Mouse (Mus musculus): ENCODE results near the gene Hsd11b2. TPM values are rescaled to one million over a fixed set of nuclear protein-coding genes. Genes with fewer than 3 reads are reported as not detected.
A peak's percentile ranks its signal among the peaks of the same experiment; 100 is the strongest.

The Hsd11b2 gene
- total RNA-seq, 1 experiment from 2014 or later = 0.15 TPM

GRCm38 (mm10) chr8:105527110-105527509, 8.6 kb downstream of the Hsd11b2 start:
- DNase-seq = peak; percentile 55

GRCm38 (mm10) chr8:105528206-105528605, 9.7 kb downstream of the Hsd11b2 start:
- no peak for DNase-seq

- peak; percentile 18 for DNase-seq
These were observed 10.7 kb downstream of the Hsd11b2 start for GRCm38 (mm10) chr8:105529271-105529670.

GRCm38 (mm10) chr8:105531774-105532173, 13.2 kb downstream of the Hsd11b2 start:
- peak; percentile 70 for DNase-seq

GRCm38 (mm10) chr8:105533439-105533838, 14.9 kb downstream of the Hsd11b2 start:
- DNase-seq = no peak

- DNase-seq = peak; percentile 79
These were observed 15.4 kb downstream of the Hsd11b2 start for GRCm38 (mm10) chr8:105533892-105534329.

GRCm38 (mm10) chr8:105536546-105536945, 18.0 kb downstream of the Hsd11b2 start:
- no peak for DNase-seq

GRCm38 (mm10) chr8:105537011-105537677, 18.6 kb downstream of the Hsd11b2 start:
- no peak for DNase-seq

- DNase-seq = no peak
These were observed 20.4 kb downstream of the Hsd11b2 start for GRCm38 (mm10) chr8:105538940-105539339.

GRCm38 (mm10) chr8:105542032-105542656, 23.6 kb downstream of the Hsd11b2 start:
- no peak for DNase-seq

GRCm38 (mm10) chr8:105542808-105543207, 24.3 kb downstream of the Hsd11b2 start:
- no peak for DNase-seq

GRCm38 (mm10) chr8:105543703-105544102, 25.1 kb downstream of the Hsd11b2 start:
- DNase-seq = no peak

- DNase-seq = no peak
These were observed 26.1 kb downstream of the Hsd11b2 start for GRCm38 (mm10) chr8:105544544-105545205.

GRCm38 (mm10) chr8:105545249-105545648, 26.7 kb downstream of the Hsd11b2 start:
- DNase-seq = no peak

- DNase-seq = no peak
These were observed 28.1 kb downstream of the Hsd11b2 start for GRCm38 (mm10) chr8:105546384-105547350.

GRCm38 (mm10) chr8:105549506-105549905, 31.0 kb downstream of the Hsd11b2 start:
- no peak for DNase-seq

GRCm38 (mm10) chr8:105550083-105550482, 31.5 kb downstream of the Hsd11b2 start:
- DNase-seq = no peak

- DNase-seq = no peak
These were observed 33.5 kb downstream of the Hsd11b2 start for GRCm38 (mm10) chr8:105552032-105552431.

- no peak for DNase-seq
These were observed 34.3 kb downstream of the Hsd11b2 start for GRCm38 (mm10) chr8:105552824-105553223.

- peak; percentile 25 for DNase-seq
These were observed 35.5 kb downstream of the Hsd11b2 start for GRCm38 (mm10) chr8:105554087-105554486.

- no peak for DNase-seq
These were observed 36.7 kb downstream of the Hsd11b2 start for GRCm38 (mm10) chr8:105555230-105555629.

- no peak for DNase-seq
These were observed 44.3 kb downstream of the Hsd11b2 start for GRCm38 (mm10) chr8:105562863-105563262.

Data from adrenal gland, postnatal 25 days (tissue).